Mouse (Mus musculus): ENCODE measurements at regions not wholly inside any gene's neighbourhood (a gene's known extent, or its start where the extent isn't known, plus 50 kb on each side); places are given as distances from the start of the nearest gene placed in this dataset.

- 65% methylated on average over 2 of the region's 2 CpGs for WGBS
- no peak for ATAC-seq
- H3K27ac ChIP-seq (ENCODE audit: low read length): no peak overlapping the region
- H3K4me3 ChIP-seq (replicated peaks; ENCODE audit: low read length): no peak overlapping the region
- H3K9ac ChIP-seq (replicated peaks; ENCODE audit: low read depth, low read length): no peak overlapping the region
- no peaks in the 10 kb centered on the region for H3K9me3 ChIP-seq (ENCODE audit: control insufficient read depth, low read length)
- H3K4me1 ChIP-seq (replicated peaks; ENCODE audit: control insufficient read depth, insufficient read depth, low read length): no peaks in the 10 kb centered on the region
- no peak overlapping the region for H3K4me2 ChIP-seq (ENCODE audit: low read length)
- no peaks in the 10 kb centered on the region for H3K36me3 ChIP-seq (ENCODE audit: control insufficient read depth, insufficient read depth)
- H3K27me3 ChIP-seq (replicated peaks; ENCODE audit: control insufficient read depth, insufficient read depth, low read length): no peaks in the 10 kb centered on the region
Measured at GRCm38 (mm10) chr13:81852309-81852978, 69.6 kb downstream of the Cetn3 start.

- 61% methylated on average over 4 of the region's 4 CpGs for WGBS
- H3K4me3 ChIP-seq (replicated peaks; ENCODE audit: low read length): no peak overlapping the region
- H3K27ac ChIP-seq (ENCODE audit: low read length): no peak overlapping the region
- no peaks in the 10 kb centered on the region for H3K4me1 ChIP-seq (replicated peaks; ENCODE audit: control insufficient read depth, insufficient read depth, low read length)
- H3K4me2 ChIP-seq (ENCODE audit: low read length): no peak overlapping the region
- no peaks in the 10 kb centered on the region for H3K27me3 ChIP-seq (replicated peaks; ENCODE audit: control insufficient read depth, insufficient read depth, low read length)
- ATAC-seq: no peak; the same call in 1 of the 2 replicates
- no peaks in the 10 kb centered on the region for H3K9me3 ChIP-seq (ENCODE audit: control insufficient read depth, low read length)
- no peak overlapping the region for H3K9ac ChIP-seq (replicated peaks; ENCODE audit: low read depth, low read length)
- no peaks in the 10 kb centered on the region for H3K36me3 ChIP-seq (ENCODE audit: control insufficient read depth, insufficient read depth)
Measured at GRCm38 (mm10) chr13:81856072-81856471, 73.2 kb downstream of the Cetn3 start.

- Histone ChIP-seq H3K27me3 (replicated peaks; ENCODE audit: control insufficient read depth, insufficient read depth, low read length) (no peaks in the 10 kb centered on the region), H3K4me1 (replicated peaks; ENCODE audit: control insufficient read depth, insufficient read depth, low read length) (no peaks in the 10 kb centered on the region), H3K27ac (ENCODE audit: low read length) (no peak overlapping the region), H3K4me2 (ENCODE audit: low read length) (no peak overlapping the region), H3K9me3 (ENCODE audit: control insufficient read depth, low read length) (no peaks in the 10 kb centered on the region), H3K9ac (replicated peaks; ENCODE audit: low read depth, low read length) (no peak overlapping the region), H3K36me3 (ENCODE audit: control insufficient read depth, insufficient read depth) (no peaks in the 10 kb centered on the region), H3K4me3 (replicated peaks; ENCODE audit: low read length) (no peak overlapping the region)
- no peak for ATAC-seq
- 69% methylated on average over 4 of the region's 4 CpGs for WGBS
Measured at GRCm38 (mm10) chr13:81860683-81861082, 77.8 kb downstream of the Cetn3 start.

GRCm38 (mm10) chr13:81861886-81862600, 79.2 kb downstream of the Cetn3 start:
- Histone ChIP-seq H3K4me2 (ENCODE audit: low read length) (no peak overlapping the region), H3K36me3 (ENCODE audit: control insufficient read depth, insufficient read depth) (no peaks in the 10 kb centered on the region), H3K9ac (replicated peaks; ENCODE audit: low read depth, low read length) (no peak overlapping the region), H3K9me3 (ENCODE audit: control insufficient read depth, low read length) (no peaks in the 10 kb centered on the region), H3K4me1 (replicated peaks; ENCODE audit: control insufficient read depth, insufficient read depth, low read length) (no peaks in the 10 kb centered on the region), H3K4me3 (replicated peaks; ENCODE audit: low read length) (no peak overlapping the region), H3K27ac (ENCODE audit: low read length) (no peak overlapping the region), H3K27me3 (replicated peaks; ENCODE audit: control insufficient read depth, insufficient read depth, low read length) (no peaks in the 10 kb centered on the region)
- 85% methylated on average over 5 of the region's 5 CpGs for WGBS
- ATAC-seq: no peak

- no peaks in the 10 kb centered on the region for H3K36me3 ChIP-seq (ENCODE audit: control insufficient read depth, insufficient read depth)
- no peaks in the 10 kb centered on the region for H3K4me1 ChIP-seq (replicated peaks; ENCODE audit: control insufficient read depth, insufficient read depth, low read length)
- H3K9ac ChIP-seq (replicated peaks; ENCODE audit: low read depth, low read length): no peak overlapping the region
- WGBS: 75% methylated on average over 9 of the region's 9 CpGs
- no peaks in the 10 kb centered on the region for H3K9me3 ChIP-seq (ENCODE audit: control insufficient read depth, low read length)
- H3K27me3 ChIP-seq (replicated peaks; ENCODE audit: control insufficient read depth, insufficient read depth, low read length): no peaks in the 10 kb centered on the region
- no peak overlapping the region for H3K27ac ChIP-seq (ENCODE audit: low read length)
- no peak overlapping the region for H3K4me2 ChIP-seq (ENCODE audit: low read length)
- ATAC-seq: no peak
- no peak overlapping the region for H3K4me3 ChIP-seq (replicated peaks; ENCODE audit: low read length)
Measured at GRCm38 (mm10) chr13:81871226-81871625, 88.3 kb downstream of the Cetn3 start.

GRCm38 (mm10) chr13:81885879-81886278, 103.0 kb downstream of the Cetn3 start:
- no peak for ATAC-seq
- Histone ChIP-seq H3K4me3 (replicated peaks; ENCODE audit: low read length) (no peak overlapping the region), H3K27me3 (replicated peaks; ENCODE audit: control insufficient read depth, insufficient read depth, low read length) (no peaks in the 10 kb centered on the region), H3K27ac (ENCODE audit: low read length) (no peak overlapping the region), H3K36me3 (ENCODE audit: control insufficient read depth, insufficient read depth) (no peaks in the 10 kb centered on the region), H3K9ac (replicated peaks; ENCODE audit: low read depth, low read length) (no peak overlapping the region), H3K4me1 (replicated peaks; ENCODE audit: control insufficient read depth, insufficient read depth, low read length) (no peaks in the 10 kb centered on the region), H3K4me2 (ENCODE audit: low read length) (no peak overlapping the region), H3K9me3 (ENCODE audit: control insufficient read depth, low read length) (no peaks in the 10 kb centered on the region)
- 34% methylated on average over 6 of the region's 6 CpGs for WGBS

- no peaks in the 10 kb centered on the region for H3K4me1 ChIP-seq (replicated peaks; ENCODE audit: control insufficient read depth, insufficient read depth, low read length)
- no peak for ATAC-seq
- no peaks in the 10 kb centered on the region for H3K9me3 ChIP-seq (ENCODE audit: control insufficient read depth, low read length)
- H3K9ac ChIP-seq (replicated peaks; ENCODE audit: low read depth, low read length): no peak overlapping the region
- H3K4me2 ChIP-seq (ENCODE audit: low read length): no peak overlapping the region
- no peaks in the 10 kb centered on the region for H3K36me3 ChIP-seq (ENCODE audit: control insufficient read depth, insufficient read depth)
- WGBS: 85% methylated on average over 4 of the region's 4 CpGs
- no peak overlapping the region for H3K27ac ChIP-seq (ENCODE audit: low read length)
- H3K27me3 ChIP-seq (replicated peaks; ENCODE audit: control insufficient read depth, insufficient read depth, low read length): no peaks in the 10 kb centered on the region
- H3K4me3 ChIP-seq (replicated peaks; ENCODE audit: low read length): no peak overlapping the region
Measured at GRCm38 (mm10) chr13:81930266-81930665, 147.4 kb downstream of the Cetn3 start.

- Histone ChIP-seq H3K4me2 (ENCODE audit: low read length) (no peak overlapping the region), H3K27me3 (replicated peaks; ENCODE audit: control insufficient read depth, insufficient read depth, low read length) (no peaks in the 10 kb centered on the region), H3K9ac (replicated peaks; ENCODE audit: low read depth, low read length) (no peak overlapping the region), H3K27ac (ENCODE audit: low read length) (no peak overlapping the region), H3K4me3 (replicated peaks; ENCODE audit: low read length) (no peak overlapping the region), H3K36me3 (ENCODE audit: control insufficient read depth, insufficient read depth) (no peaks in the 10 kb centered on the region), H3K4me1 (replicated peaks; ENCODE audit: control insufficient read depth, insufficient read depth, low read length) (no peaks in the 10 kb centered on the region), H3K9me3 (ENCODE audit: control insufficient read depth, low read length) (no peaks in the 10 kb centered on the region)
- WGBS: 87% methylated on average over 2 of the region's 2 CpGs
- ATAC-seq: no peak
Measured at GRCm38 (mm10) chr13:81931199-81931598, 148.3 kb downstream of the Cetn3 start.

GRCm38 (mm10) chr13:81937061-81937460, 154.2 kb downstream of the Cetn3 start:
- Histone ChIP-seq H3K9ac (replicated peaks; ENCODE audit: low read depth, low read length) (0 out of 2 replicates have a peak overlapping the region, but pooled peaks have one; percentile 13), H3K27ac (ENCODE audit: low read length) (no peak overlapping the region; the same call in 1 of the 2 replicates), H3K4me2 (ENCODE audit: low read length) (no peak overlapping the region), H3K27me3 (replicated peaks; ENCODE audit: control insufficient read depth, insufficient read depth, low read length) (no peaks in the 10 kb centered on the region), H3K36me3 (ENCODE audit: control insufficient read depth, insufficient read depth) (no peaks in the 10 kb centered on the region), H3K4me1 (replicated peaks; ENCODE audit: control insufficient read depth, insufficient read depth, low read length) (peaks cover 7% of the 10 kb centered on the region), H3K9me3 (ENCODE audit: control insufficient read depth, low read length) (no peaks in the 10 kb centered on the region), H3K4me3 (replicated peaks; ENCODE audit: low read length) (no peak overlapping the region)
- ATAC-seq: peak; percentile 67
- WGBS: 45% methylated on average over 3 of the region's 3 CpGs
